Mouse (Mus musculus): Measurements from ENCODE around the gene Nfasc. TPM values are rescaled to one million over a fixed set of nuclear protein-coding genes. Genes with fewer than 3 reads are reported as not detected.
A peak's percentile ranks its signal among the peaks of the same experiment; 100 is the strongest.

Gene Nfasc
- total RNA-seq, 2 experiments from 2014 or later: 0.43 to 0.46 TPM

DNA sequence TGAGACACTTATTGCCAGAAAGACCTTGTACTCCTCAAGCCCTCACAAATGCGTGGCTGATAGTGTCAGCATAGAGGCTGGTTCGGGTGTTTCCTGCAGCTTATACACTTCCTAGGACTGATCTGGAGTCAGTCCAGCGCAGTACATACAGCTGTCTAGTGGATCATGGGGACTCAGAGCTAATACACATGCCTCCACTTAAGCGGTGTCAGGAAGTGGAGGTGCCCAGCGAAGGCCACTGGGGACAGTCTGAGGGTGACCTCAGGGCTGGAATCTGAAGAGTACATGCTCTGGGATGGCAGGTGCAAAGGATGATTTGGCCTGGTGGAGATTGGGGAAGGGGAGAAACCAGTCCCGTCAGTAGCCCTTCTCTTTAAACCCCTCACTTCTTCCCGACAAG is 200.9 kb downstream of the Nfasc start:
- DNase-seq: no peak

DNA sequence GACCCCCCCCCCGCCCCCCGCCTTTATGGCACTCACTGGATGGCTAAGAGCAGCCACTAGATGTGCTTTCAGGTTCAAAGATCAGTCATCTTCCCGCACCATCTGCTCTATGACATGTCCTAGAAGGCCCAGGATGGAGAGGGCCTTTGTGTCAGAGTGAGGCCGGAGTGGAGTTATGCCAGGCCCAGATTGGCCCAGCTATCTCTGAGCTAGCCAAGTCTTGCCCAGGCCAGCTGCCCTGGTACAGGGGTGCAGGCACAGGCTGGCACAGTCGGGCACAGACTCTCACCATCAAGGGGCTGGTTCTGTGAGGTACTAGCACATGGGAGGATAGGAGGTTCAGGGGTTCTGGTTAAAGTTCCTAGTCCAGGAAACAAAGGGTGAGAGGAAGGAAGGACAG is 203.9 kb downstream of the Nfasc start:
- DNase-seq: no peak

DNA sequence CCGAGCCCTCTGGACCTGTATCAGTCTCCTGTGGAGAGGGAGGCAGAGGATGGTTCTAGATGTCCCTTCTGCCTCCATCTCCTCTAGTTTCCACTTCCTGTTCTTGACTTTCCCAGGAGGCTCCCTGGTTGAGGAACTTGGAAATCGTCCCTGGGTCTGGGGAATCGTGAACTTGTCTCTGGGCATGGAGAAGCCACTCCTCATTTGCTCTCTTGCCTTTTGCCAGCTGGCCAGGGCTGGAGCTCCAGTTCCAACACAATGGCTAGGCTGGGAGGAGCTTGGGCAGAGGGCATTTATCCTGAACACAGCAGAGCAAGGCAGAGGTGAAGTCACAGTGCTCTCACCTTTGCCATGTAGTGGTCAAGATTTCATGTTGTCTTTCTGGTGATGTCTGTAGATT is 205.2 kb downstream of the Nfasc start:
- DNase-seq: no peak

DNA sequence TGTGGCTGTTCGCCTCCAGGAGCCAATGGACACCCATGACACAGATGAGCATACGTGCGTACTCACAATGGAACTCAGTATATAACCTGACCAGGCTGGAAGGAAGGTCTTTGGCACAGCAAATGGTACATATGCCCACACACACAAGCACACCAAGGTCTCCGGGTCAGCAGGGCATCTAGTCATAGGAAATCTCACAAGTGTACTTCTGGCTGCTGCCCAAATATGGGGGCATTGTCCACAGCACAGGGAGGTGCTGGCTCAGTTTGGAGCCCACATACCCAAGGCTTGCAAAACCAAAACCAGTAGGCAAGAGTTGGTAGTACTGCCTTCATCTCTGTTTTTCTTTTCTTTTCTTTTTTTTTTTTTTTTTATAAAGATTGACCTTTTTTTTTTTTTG is 206.1 kb downstream of the Nfasc start:
- DNase-seq: no peak

DNA sequence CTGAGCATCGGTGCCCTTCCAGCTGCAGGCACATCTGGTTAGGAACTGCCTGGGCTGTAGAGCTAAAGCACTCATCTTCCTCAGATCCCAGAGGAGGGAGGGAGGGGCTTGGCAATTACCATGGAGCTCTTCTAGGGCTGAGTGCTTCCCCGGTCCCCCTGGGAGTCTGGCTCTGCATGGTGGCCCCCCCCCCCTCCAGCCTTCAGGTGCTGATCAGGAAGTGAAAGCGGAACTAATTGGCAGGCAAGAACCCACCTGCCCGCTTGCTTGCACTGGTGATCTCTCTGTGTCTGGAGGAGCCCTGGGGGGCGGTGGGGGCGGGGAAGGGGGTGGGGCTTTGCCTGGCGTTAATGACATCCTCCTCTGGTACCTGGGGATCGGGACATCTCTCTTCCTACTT is 207.8 kb downstream of the Nfasc start:
- DNase-seq: no peak

DNA sequence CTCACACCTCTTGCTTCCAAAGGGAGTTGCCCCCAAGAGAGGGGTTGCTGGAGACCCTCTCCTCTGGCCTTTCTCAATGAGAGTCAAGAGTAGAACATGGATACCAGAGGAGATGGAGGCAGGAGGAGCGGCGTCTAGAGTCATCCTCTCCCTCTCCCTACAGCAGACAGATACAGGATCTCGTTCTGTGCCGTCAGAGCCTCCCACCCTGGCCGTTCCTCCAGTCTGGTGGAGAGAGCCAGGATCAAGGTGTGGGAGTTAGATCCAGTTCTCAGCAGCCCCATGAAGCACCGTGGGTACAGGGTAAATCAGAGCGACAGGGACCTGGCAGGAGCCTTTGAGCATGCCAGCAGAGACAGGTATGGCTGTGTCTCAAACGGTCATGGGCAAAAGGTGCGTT is 209.1 kb downstream of the Nfasc start:
- no peak for DNase-seq

DNA sequence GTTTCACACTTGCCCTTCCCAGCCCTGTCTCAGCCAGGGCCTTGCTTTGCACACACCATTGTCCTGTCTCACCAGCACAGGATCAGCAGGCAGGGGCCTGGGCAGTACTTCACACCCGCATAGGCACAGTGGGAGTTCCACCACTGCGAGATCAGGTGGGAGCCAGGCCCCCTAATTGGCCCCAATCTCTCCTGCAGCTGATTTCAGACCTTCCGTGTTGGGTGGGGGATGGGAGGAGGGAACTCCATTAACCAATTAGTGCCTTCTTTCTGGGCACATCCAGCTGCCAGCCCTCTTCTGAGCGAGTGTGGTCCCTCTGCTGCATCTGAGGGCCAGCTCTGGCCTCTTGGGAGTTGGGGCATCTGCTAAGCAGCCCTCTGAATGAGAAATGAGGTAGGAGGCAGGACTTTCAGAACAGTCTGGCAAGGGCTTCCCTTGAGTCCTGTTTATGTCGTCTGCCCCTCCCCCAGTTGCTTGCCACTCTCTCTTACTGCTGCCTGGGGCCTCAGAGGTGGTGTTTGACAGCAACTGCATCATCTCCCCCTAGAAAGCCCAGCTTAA is 210.9 kb downstream of the Nfasc start:
- DNase-seq: no peak

DNA sequence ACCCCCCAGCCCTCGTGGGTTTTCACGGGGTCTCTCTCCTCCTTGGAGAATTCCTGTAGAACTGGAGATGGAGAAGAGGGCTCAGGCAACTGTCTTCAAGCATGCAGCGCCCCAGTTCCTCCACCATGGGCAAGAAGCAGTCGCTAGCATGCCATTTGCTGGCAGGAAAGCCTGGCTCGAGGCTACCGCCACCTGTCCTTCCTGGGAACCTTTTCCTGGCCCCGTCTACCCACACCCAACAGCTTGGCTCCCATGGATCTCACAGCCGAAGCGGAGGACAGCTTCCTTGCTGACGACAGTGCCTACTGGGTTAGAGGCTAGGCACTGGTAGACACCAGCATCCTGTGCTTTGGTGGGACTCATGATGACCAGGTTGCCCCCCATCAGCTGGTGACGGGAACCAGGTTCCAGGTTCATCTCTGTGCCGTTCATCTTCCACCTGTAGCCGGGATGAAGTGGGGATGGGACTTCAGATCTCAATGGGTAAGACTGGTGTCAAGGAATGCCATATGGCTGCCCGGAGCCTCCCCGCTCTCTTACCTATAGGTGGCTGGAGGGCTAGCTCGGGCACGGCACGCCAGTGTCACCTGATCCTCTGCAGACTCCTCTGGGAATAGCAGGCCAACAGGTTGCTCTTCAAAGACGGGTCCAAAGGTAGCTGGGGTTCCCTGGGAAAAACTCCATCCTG is 212.8 kb downstream of the Nfasc start:
- no peak for DNase-seq

DNA sequence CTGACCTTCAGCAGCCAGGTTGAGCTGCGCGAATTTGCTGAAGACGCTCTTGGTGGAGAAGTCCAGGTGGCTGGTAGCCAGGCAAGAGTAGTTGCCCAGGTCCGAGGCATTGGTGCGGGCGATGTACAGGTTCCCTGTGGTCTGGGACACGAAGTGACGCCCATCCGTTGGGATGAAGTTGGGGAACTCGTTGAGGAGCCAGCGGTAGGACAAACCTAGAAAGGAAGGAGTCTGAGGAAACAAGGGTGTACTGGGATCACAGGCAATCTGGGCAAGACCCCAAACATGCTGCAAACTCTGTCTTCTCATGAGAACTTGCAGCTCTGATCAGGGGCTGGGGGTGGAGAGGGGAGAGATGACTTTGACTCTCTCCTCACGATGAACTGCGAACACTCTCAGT is 213.5 kb downstream of the Nfasc start:
- DNase-seq: no peak

DNA sequence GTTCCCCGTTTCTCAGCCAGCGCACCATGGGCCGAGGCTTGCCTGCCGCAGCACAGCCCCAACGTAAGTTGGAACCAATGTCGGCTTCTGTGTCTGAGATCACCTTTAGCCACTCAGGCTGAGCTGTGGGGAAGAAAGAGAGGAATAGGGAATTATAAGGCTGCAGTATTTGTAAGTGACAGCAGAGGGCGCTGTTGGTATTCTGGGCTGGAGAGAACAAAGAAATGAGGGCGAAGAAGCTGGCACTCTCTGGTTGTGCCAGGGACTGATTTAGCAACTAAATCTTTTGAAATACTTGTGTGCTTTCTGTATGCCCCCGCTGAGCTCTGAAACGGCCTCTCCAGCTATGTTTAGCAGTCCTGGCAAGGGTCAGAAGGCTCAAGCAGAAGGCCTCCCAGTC is 215.8 kb downstream of the Nfasc start:
- DNase-seq: no peak

DNA sequence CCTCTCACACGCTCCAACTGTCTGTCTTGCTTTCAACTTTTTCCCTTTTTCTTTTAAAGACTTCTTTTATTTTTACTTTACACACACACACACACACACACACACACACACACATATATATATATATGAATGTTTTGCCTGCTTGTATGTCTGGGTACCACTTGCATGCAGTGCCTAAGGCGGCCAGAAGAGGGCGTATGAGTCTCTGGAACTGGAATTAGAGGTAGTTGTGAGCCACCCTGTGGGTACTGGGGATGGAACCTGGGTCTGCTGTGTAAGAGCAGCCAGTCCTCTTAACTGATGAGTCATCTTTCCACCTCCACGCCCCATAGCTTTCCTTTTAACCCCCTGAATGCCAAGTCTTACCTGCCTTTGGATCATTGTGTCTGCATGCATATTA is 217.7 kb downstream of the Nfasc start:
- DNase-seq: no peak

DNA sequence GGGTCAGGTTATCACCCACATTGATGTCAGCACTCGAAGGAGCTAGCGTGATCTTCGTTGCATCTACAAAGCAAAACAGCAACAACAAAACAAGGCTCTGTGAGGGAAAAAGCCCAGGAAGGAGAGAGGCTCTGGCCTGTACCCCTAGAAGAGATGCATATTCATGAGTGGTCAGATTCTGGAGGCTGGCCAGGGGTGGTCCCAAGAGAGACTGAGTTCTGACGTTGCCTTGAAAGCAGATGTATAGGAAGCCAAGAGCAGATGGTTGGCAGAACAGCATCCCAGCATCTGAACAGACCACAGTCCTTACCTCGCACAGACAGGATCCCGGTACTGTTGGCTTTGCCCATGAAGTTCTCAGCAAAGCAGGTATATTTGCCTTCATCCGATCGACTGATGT is 218.5 kb downstream of the Nfasc start:
- DNase-seq: no peak

DNA sequence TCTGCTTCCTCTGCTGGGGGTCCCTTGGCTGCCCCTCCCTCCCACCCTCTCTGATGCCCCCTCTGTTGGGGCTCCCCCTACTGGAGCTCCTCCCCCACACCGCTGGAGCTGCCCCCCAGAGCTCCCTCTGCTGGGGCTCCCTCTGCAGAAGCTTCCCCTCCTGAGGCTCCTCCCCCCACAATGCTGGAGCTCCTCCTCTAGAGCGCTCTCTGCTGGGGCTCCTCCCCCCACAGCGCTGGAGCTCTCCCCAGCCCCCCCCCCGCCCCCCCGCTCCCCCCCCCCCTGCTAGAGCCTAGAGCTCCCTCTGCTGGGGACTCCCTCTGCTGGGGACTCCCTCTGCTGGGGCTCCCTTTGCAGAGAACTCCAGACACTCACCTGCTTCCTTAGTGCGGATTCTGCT is 220.8 kb downstream of the Nfasc start:
- peak; percentile 72 for DNase-seq

DNA sequence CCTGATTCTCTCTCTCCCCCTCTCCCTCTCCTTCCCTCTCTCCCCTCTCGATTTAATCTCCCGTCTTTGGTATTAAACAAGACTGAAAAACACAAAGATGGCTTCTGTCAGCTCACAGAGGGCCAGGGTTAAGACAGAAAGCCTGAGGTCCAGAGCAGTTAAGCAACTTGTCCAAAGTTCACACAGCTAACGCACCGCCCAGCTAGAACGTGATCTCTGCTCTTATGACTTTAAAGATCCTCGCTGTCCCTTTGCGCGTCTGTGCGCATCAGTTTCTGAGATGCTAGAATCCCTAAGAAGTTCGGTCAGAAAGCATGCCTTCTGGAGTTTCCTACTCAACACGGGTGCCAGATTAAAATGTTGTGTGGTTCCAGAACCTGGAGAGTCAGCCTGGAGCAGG is 221.9 kb downstream of the Nfasc start:
- DNase-seq: no peak

DNA sequence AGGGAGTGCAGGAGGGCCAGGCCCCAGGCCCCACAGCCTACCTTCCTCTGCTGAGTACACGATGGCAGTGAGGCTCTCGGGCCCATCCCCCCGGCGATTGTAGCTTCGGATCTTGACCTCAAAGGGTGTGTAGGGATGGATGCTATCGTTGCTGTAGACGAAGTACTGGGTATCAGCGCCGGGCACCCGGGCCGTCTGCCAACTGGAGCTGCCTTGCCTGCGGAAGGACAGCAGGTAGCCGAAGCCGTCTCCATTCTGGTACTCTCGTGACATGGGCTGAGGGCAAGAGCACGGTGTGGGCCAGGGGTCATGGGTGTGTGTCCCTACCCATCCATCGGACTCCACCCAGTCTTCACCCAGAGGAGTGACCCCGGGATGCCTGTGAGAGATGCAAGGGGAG is 223.0 kb downstream of the Nfasc start:
- no peak for DNase-seq

DNA sequence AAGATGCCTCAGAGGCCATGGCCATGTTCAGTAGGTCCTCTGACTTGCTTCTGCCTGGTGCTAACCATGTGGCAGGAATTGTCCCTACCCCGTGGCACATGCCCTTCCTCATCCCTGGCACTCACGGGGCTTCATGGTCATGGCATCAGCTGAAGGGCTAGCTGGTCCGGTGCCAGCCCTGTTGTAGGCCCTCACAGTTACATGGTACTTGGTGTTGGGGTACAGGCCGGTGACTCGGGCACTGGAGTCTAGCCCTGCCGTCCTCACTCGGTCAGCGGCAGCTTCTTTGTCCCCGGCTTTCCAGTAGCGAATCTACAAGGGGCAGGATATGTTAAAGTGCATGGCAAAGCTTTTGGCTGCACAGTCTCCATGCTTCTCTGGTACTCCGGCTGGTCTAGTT is 224.8 kb downstream of the Nfasc start:
- DNase-seq: no peak

DNA sequence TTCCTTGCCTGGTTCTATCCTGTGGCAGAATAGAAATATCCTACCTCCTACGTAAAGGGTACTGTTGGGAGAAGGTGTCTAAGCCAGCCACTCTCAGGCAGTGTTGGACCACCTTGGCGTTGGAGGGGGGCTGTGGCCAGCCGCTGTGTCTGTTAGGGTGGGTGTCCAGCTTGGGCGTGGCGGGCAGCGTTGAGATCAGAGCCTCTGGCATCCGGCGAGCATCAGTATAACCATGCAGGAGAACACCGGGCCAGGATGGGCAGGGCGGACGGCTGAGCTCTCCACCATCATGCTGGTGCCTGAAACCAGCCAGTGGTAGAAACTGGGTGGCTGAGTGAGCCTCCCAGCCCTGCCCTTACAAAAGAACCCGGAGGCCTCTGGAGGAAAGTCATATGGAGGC is 226.3 kb downstream of the Nfasc start:
- DNase-seq: no peak

Other genes starting within 250 kb of the Nfasc start
- gene Tmem81, start 235.6 kb downstream of the Nfasc start, total RNA-seq (2021): 1 to 10 TPM in 1 of 2 experiments, under 1 TPM in 1; 0.94 to 1.2 TPM
- gene Cntn2, start 198.5 kb downstream of the Nfasc start, total RNA-seq (2021): under 1 TPM; 0.05 to 0.35 TPM
- gene Lrrn2, start 138.5 kb upstream of the Nfasc start, total RNA-seq (2021): 1 to 10 TPM; 1.1 to 1.3 TPM

Measured in gastrocnemius, postnatal 25 days (tissue).